Mouse (Mus musculus) right cerebral cortex, postnatal 14 days (tissue): ENCODE results near the gene Spsb2.
"Not testable (repeated sequence)": the region's sequence is repeated elsewhere in the genome, so short reads cannot be mapped to it uniquely, and the experiment has no call there.

ENCODE experiments used
- DNase-seq: peaks from one replicate; pipeline ENCODE4 v3.0.0; 2022

The Spsb2 gene

GRCm38 (mm10) chr6:124803691-124804090 is 4.8 kb upstream of the Spsb2 start:
- DNase-seq = not testable (repeated sequence)

DNA sequence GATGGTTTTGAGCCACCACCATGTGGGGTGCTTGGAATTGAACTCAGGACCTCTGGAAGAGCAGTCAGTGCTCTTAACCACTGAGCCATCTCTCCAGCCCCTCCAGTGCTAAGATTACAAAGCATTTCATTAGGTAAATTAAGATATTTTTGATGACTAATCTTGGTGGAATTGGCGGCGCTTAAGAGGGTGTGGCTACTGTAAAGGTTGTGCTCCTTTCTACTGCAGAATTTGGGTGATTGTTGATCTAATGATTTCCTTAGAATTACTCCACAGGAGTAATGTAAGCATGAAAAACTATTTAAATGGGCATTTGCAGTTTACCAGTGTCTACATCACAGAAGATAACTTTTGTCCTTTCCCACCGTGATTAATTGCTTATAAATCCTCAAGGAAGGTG is 4.1 kb upstream of the Spsb2 start:
- DNase-seq = no peak

DNA sequence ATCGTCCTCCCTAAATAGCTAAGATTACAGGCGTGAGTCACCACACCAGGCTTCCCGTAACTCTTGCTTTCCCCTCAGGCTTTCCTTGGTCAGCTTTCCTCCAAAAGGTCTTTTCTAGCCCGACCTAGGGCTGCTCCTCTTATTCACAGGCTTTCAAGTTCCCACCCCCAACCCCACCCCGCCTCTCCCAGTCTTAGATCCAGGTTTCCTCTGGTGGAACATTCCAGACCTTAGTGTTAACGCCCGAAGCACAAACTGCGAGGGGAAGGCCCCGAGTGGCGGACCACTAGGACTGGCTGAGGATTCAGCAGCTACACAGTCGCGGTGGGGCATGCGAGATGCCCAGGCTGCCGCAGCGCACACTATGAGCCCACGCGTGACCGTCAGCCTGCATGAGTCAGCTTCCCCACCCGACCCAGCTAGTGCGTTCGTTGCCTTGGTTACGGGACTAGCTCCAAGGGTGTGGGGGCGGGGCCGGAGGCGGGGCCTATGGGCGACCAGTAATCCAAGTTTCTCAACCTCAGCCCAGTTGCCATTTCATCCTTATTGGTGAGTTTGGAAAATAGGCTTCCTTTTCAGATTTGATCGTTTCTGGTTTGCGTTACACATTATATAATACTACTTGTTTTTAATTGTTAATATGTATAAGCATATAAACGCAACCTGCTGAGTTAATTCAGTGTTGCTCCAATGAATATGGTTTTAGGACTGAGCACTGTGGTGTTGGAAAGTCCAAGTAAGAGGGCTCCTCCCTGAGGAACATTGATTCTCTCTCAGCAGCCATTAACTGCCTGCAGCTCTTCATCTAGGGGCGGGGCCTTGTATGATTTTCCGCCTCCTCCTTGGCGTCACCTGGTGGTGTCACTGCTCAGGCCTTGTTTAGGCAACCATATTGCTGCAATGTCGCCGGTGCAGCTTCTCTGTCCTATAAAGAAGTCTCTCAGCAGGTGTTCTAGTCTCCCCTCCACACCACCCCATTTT is 2.8 kb upstream of the Spsb2 start:
- DNase-seq = peak; percentile 98

DNA sequence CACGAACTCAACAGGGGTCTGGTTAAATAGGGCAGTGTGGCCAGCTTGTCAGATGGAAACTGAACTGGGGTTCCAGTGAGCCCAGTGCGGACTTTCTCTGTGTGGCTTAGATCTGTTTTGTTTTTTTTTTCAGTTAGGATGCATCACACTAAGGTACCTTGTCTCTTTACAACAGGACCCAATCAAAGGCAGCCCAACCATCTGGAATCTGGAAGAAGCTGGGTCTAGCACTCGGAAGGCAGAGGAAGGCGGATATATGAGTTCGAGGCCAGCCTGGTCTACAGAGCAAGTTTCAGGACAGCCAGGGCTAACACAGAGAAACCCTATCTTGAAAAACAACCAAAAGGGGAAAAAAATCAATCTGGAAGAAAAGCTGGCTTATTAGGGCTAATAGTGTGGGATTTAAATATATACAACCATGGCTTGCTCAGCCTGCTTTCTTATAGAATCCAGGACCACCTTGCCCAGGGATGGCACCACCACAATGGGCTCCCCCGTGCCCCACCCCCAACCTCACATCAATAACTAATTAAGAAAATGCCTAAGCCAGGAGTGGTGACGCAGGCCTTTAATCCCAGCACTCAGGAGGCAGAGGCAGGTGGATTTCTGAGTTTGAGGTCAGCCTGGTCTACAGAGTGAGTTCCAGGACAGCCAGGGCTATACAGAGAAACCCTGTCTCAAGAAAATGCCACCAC is 1.9 kb upstream of the Spsb2 start:
- DNase-seq = no peak

DNA sequence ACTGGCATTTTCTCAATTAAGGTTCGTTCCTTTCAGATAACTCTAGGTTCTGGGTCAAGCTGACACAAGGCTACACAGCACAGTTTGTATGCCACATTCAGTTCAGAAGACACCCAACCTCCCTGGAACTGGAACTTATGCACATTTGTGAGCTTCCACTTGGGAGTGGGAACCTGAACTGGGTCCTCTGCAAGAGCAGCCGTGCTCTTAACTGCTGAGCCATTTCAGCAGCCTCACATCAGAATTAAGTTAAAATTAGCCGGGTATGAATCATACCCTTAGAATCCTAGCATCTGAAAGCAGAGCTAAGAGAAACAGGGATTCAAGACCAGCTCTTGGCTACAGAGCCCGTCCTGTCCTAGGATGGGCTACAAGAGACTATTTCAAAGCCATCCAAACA is 1.1 kb upstream of the Spsb2 start:
- no peak for DNase-seq

- no peak for DNase-seq
These were observed 489 bp upstream of the Spsb2 start for GRCm38 (mm10) chr6:124807986-124808357.

DNA sequence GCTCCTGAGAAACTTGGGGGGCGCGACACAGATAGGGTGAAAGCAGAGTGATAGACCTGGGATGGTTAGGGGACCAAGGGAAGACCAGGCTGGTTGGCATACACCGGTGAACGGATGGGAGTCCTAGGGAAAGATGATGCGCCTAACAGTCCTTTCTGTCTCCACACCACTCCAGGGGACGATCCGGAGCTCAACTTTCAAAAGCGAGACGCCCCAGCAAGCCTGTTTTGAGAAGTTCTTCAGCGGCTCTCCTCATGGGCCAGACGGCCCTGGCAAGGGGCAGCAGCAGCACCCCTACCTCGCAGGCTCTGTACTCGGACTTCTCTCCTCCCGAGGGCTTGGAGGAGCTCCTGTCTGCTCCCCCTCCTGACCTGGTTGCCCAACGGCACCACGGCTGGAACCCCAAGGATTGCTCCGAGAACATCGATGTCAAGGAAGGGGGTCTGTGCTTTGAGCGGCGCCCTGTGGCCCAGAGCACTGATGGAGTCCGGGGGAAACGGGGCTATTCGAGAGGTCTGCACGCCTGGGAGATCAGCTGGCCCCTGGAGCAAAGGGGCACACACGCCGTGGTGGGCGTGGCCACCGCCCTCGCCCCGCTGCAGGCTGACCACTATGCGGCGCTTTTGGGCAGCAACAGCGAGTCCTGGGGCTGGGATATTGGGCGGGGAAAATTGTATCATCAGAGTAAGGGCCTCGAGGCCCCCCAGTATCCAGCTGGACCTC is 752 bp downstream of the Spsb2 start:
- peak; percentile 70 for DNase-seq

- no peak for DNase-seq
These were observed 1.5 kb downstream of the Spsb2 start for GRCm38 (mm10) chr6:124809775-124810538.

GRCm38 (mm10) chr6:124810566-124811402 is 2.3 kb downstream of the Spsb2 start:
- DNase-seq = not testable (repeated sequence)

DNA sequence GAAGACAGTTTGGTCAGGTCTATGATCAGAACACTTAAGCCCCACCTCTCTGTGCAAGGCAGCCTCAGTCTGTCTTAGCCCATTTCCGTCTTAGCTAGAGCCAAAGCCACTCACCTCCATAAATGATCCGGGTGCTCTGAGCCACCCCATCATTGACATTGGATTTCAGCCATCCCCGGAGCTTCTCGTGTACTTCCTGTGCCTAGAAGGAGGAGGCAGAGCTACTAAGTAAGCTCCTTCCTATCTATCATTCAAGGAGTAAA is 2.9 kb downstream of the Spsb2 start:
- no peak for DNase-seq

GRCm38 (mm10) chr6:124811701-124812560 is 3.5 kb downstream of the Spsb2 start:
- DNase-seq = no peak

- DNase-seq = no peak
These were observed 4.4 kb downstream of the Spsb2 start for GRCm38 (mm10) chr6:124812848-124813247.

DNA sequence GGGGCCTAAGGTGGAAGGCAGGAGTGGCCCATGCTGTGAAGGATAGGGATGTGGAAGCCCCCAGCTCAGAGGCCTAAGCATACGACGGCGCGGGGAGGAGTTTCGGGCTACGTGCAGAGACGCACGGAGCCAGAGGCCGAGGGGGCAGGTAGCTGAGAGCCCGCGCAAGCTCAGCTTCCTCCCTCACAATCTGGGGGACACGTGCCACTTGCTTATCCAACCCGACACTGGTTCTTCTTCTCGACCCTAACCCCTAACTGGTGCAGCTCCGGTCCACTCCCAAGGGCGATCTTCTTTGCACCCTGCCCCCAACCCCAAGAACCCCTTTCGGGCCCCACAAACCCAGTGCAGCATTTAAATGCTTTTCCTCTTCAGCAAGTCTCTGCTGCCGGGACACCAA is 5.0 kb downstream of the Spsb2 start:
- peak; percentile 76 for DNase-seq

DNA sequence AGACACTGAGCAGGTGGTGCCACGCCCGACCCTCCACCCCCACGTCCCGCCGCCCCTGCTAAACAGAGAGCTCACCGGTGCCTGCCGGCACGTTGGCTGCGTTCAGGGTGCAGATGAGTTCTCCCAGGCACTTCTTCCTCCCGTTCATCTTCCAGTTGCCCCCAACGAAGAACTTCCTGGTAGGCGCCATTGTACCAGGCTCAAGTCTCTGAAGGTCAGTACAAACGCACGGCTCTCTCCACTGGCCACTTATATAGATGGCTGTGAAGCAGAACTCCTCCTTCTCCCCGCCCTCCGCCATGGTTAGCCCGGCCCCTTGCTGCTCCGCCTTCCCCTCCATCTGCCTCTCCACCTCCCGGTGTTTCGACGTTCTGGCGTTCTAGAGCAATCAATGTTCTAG is 5.5 kb downstream of the Spsb2 start, which contains the start of gene Tpi1:
Gene Tpi1, minus strand, starts transcription at position 364 of the 400 bp plus-strand sequence.
- peak; percentile 87 for DNase-seq

DNA sequence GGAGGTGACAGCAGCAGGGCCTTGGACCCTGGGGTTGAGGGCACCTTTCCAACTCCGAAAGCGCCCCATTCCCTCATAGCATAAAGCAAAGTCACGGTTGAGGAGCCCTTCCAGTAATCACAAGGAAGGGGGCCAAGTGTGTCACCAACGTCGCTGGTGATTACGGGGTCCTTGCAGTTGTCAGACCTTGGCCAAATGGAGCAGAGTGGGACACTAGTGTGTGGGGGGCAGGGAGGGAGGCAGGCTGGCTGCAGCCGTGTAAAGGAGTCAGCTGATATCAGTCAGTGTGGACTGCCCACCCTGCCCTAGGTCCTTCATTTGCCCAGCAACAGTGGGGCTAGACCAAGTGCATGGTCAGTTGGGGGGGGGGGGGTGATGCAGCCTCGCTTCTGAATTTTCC is 6.0 kb downstream of the Spsb2 start:
- no peak for DNase-seq

DNA sequence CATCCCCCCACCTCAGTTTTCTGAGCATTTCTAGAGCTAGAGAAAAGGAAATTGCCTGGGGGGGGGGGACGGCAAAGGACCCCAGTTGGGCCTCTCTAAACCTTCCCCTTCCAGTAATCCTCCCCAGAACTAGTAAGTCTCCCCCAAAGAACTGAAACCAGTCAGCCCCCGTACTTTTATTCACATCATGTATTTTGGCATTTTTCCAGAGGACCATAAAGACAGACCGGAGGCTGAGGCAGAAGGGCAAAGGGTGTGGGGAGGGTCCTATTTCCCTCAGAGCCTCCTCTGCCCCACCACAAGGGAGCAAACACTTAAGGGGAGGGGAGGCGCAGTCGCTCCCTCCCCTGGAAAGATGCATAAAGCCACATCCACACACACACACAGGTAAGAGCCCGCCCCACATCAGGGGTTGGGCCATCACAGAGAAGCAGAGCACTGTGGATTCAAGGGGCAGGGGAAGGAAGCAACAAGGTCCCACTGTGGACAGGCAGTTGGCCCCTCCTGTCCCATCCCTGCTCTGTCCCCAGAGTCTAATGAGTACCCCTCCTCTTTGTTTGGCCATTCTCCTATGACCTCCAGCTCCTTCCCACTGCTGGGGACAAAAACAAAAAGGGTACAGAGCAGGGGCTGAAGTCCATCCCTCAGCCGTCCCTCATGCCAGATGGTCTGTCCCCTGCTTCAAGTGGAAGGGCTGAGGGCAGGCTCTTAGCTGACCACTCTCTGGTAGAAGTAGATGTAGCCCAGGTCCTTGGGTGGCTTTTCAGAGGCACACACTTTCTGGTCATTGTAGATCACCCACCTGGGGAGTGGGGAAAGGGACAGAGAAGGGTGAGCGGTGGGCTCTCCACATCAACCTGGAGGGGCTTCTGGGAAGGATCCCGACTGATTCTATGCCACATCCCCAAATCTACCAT is 6.7 kb downstream of the Spsb2 start:
- no peak for DNase-seq

- no peak for DNase-seq
These were observed 8.2 kb downstream of the Spsb2 start for GRCm38 (mm10) chr6:124816611-124817010.

GRCm38 (mm10) chr6:124817125-124817524 is 8.7 kb downstream of the Spsb2 start:
- no peak for DNase-seq

- DNase-seq = no peak
These were observed 9.1 kb downstream of the Spsb2 start for GRCm38 (mm10) chr6:124817563-124817962.

DNA sequence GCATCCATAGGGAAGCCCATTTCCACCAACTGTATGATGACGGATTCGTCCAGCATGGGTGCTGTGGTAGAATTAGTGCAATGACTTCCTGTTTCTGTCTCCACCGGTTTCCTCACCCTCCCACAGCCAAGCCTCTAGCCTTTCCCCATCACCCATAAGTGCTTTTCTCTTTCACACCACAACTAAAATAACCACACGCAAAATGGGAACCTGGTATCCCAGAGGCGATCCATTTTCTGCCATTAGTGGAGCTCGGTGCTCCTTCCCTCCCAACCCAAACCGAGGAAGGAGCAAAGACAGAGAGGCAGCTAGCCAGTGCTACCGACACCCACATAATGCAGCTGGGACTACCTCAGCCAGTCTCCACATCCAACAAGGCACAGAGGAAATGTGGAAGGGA is 9.5 kb downstream of the Spsb2 start:
- no peak for DNase-seq
